Mouse (Mus musculus) CD8-positive naive resting alpha-beta T cell, adult 2 months (primary cell): ENCODE results near the gene Shisa7.
"Not testable (repeated sequence)": the region's sequence is repeated elsewhere in the genome, so short reads cannot be mapped to it uniquely, and the experiment has no call there.

Experiments used
- DNase-seq, 2 experiments: peaks; one replicate each; pipeline ENCODE4 v3.0.0; 2022; ENCODE audit warnings: low read depth in 2 of 2, low spot score in 2 of 2

Gene Shisa7

GRCm38 (mm10) chr7:4849372-4849771 is 4.9 kb upstream of the Shisa7 start:
- no peak for DNase-seq

- no peak for DNase-seq
Measured at GRCm38 (mm10) chr7:4844917-4845309, 417 bp upstream of the Shisa7 start.

- DNase-seq = no peak
Measured at GRCm38 (mm10) chr7:4843604-4844244, 772 bp downstream of the Shisa7 start.

- DNase-seq = no peak
Measured at GRCm38 (mm10) chr7:4842634-4843131, 1.8 kb downstream of the Shisa7 start.

GRCm38 (mm10) chr7:4842077-4842476 is 2.4 kb downstream of the Shisa7 start:
- DNase-seq = no peak

- no peak for DNase-seq
Measured at GRCm38 (mm10) chr7:4837639-4838038, 6.9 kb downstream of the Shisa7 start.

GRCm38 (mm10) chr7:4836351-4836792 is 8.1 kb downstream of the Shisa7 start:
- peak; percentile 60 to 61 for DNase-seq

GRCm38 (mm10) chr7:4835631-4836327 is 8.7 kb downstream of the Shisa7 start:
- no peak for DNase-seq

- DNase-seq = no peak
Measured at GRCm38 (mm10) chr7:4830476-4830875, 14.0 kb downstream of the Shisa7 start.

GRCm38 (mm10) chr7:4825365-4825764 is 19.1 kb downstream of the Shisa7 start:
- DNase-seq = no peak

GRCm38 (mm10) chr7:4822162-4822907 is 22.2 kb downstream of the Shisa7 start:
- DNase-seq = no peak

GRCm38 (mm10) chr7:4821690-4822089 is 22.8 kb downstream of the Shisa7 start:
- DNase-seq = no peak

- DNase-seq = not testable (repeated sequence)
Measured at GRCm38 (mm10) chr7:4820925-4821324, 23.6 kb downstream of the Shisa7 start.

- DNase-seq = no peak
Measured at GRCm38 (mm10) chr7:4816559-4816958, 27.9 kb downstream of the Shisa7 start.

- no peak for DNase-seq
Measured at GRCm38 (mm10) chr7:4813105-4813791, 31.2 kb downstream of the Shisa7 start.

GRCm38 (mm10) chr7:4812303-4813104 is 32.0 kb downstream of the Shisa7 start, which contains the start of gene Ube2s:
Gene Ube2s (minus strand): TSS chr7:4812590.
- peak; percentile 97 to 98 for DNase-seq

- peak in 1 of 2 experiments; percentile 33 for DNase-seq
Measured at GRCm38 (mm10) chr7:4811842-4812302, 32.6 kb downstream of the Shisa7 start.

- not testable (repeated sequence) for DNase-seq
Measured at GRCm38 (mm10) chr7:4811131-4811530, 33.4 kb downstream of the Shisa7 start.

- peak in 1 of 2 experiments; percentile 41 for DNase-seq
Measured at GRCm38 (mm10) chr7:4806716-4807115, 37.8 kb downstream of the Shisa7 start.

- no peak for DNase-seq
Measured at GRCm38 (mm10) chr7:4802247-4802646, 42.2 kb downstream of the Shisa7 start.
